Mouse (Mus musculus) megakaryocyte, embryonic 14.5 days (primary cell): ENCODE measurements around the gene Btbd19.

ENCODE experiments used
- FLI1 ChIP-seq: IDR thresholded peaks from 2 replicates; pipeline ENCODE4 v1.6.1; 2012; ENCODE audit warnings: low read length, inconsistent platforms, mixed read lengths
- GATA1 ChIP-seq: IDR thresholded peaks from 3 replicates; pipeline ENCODE4 v1.6.1; 2012; ENCODE audit warnings: mixed read lengths, low read length, inconsistent platforms, borderline replicate concordance

GRCm38 (mm10) chr4:117095551-117096452 is 29.7 kb downstream of the Btbd19 start, which contains the start of gene Ptch2:
- TF ChIP-seq GATA1 (no peak), FLI1 (no peak)
